Mouse (Mus musculus): ENCODE data around the gene 6030452D12Rik.

The 6030452D12Rik gene

GRCm38 (mm10) chr8:106500018-106500685 lies at the start of gene 6030452D12Rik:
Gene 6030452D12Rik, plus strand, starts transcription at chr8:106500522.
- peak; percentile 9 for DNase-seq (ENCODE audit: low spot score)

- DNase-seq (ENCODE audit: low spot score): no peak
These were observed 48.8 kb upstream of the 6030452D12Rik start for GRCm38 (mm10) chr8:106451301-106452085.

GRCm38 (mm10) chr8:106452701-106453481 lies 47.4 kb upstream of the 6030452D12Rik start:
- no peak for DNase-seq (ENCODE audit: low spot score)

- no peak for DNase-seq (ENCODE audit: low spot score)
These were observed 46.3 kb upstream of the 6030452D12Rik start for GRCm38 (mm10) chr8:106454036-106454435.

- DNase-seq (ENCODE audit: low spot score): no peak
These were observed 38.2 kb upstream of the 6030452D12Rik start for GRCm38 (mm10) chr8:106462131-106462530.

- DNase-seq (ENCODE audit: low spot score): no peak
These were observed 36.5 kb upstream of the 6030452D12Rik start for GRCm38 (mm10) chr8:106463795-106464194.

- no peak for DNase-seq (ENCODE audit: low spot score)
These were observed 30.8 kb upstream of the 6030452D12Rik start for GRCm38 (mm10) chr8:106469485-106469884.

- no peak for DNase-seq (ENCODE audit: low spot score)
These were observed 26.3 kb upstream of the 6030452D12Rik start for GRCm38 (mm10) chr8:106474001-106474400.

GRCm38 (mm10) chr8:106504241-106504640 lies 3.9 kb downstream of the 6030452D12Rik start:
- no peak for DNase-seq (ENCODE audit: low spot score)

GRCm38 (mm10) chr8:106505328-106505965 lies 5.1 kb downstream of the 6030452D12Rik start:
- no peak for DNase-seq (ENCODE audit: low spot score)

GRCm38 (mm10) chr8:106506106-106506505 lies 5.8 kb downstream of the 6030452D12Rik start:
- no peak for DNase-seq (ENCODE audit: low spot score)

- no peak for DNase-seq (ENCODE audit: low spot score)
These were observed 7.5 kb downstream of the 6030452D12Rik start for GRCm38 (mm10) chr8:106507761-106508331.

- DNase-seq (ENCODE audit: low spot score): no peak
These were observed 8.1 kb downstream of the 6030452D12Rik start for GRCm38 (mm10) chr8:106508456-106508855.

- no peak for DNase-seq (ENCODE audit: low spot score)
These were observed 8.9 kb downstream of the 6030452D12Rik start for GRCm38 (mm10) chr8:106509079-106509780.

GRCm38 (mm10) chr8:106510365-106510975 lies 10.1 kb downstream of the 6030452D12Rik start, which contains the start of gene Cdh3:
Gene Cdh3, plus strand, starts transcription at chr8:106510891.
- DNase-seq (ENCODE audit: low spot score): no peak

GRCm38 (mm10) chr8:106511065-106511501 lies 10.8 kb downstream of the 6030452D12Rik start:
- no peak for DNase-seq (ENCODE audit: low spot score)

- DNase-seq (ENCODE audit: low spot score): no peak
These were observed 11.3 kb downstream of the 6030452D12Rik start for GRCm38 (mm10) chr8:106511531-106512041.

GRCm38 (mm10) chr8:106512475-106513150 lies 12.3 kb downstream of the 6030452D12Rik start:
- no peak for DNase-seq (ENCODE audit: low spot score)

GRCm38 (mm10) chr8:106515946-106516479 lies 15.7 kb downstream of the 6030452D12Rik start:
- DNase-seq (ENCODE audit: low spot score): no peak

All from layer of hippocampus, adult 11-12 months (tissue).